Mouse (Mus musculus) heart, adult 2 months (tissue): ENCODE data around the gene Gpr146. TPM values are rescaled to one million over a fixed set of nuclear protein-coding genes. Genes with fewer than 3 reads are reported as not detected.

Experiments used
- DNase-seq, 2 experiments: peaks; one replicate each; pipeline ENCODE4 v3.0.0; 2021
- H3K27ac ChIP-seq: fragments of 200-600 bp; 2 replicates; pipeline ENCODE4 v1.8.1; 2022
- H3K27me3 ChIP-seq: fragments of 200-500 bp; 2 replicates; pipeline ENCODE4 v1.6.1; 2012; ENCODE audit warnings: mild to moderate bottlenecking, low read length, inconsistent platforms, mixed read lengths; ENCODE audit not compliant: control insufficient read depth, insufficient read depth
- H3K36me3 ChIP-seq: fragments of 200-500 bp; 2 replicates; pipeline ENCODE4 v1.6.1; 2012; ENCODE audit warnings: low read length, inconsistent platforms; ENCODE audit not compliant: control insufficient read depth, insufficient read depth
- H3K4me1 ChIP-seq: fragments of 200-500 bp; 2 replicates; pipeline ENCODE4 v1.6.1; 2011; ENCODE audit warnings: low read length; ENCODE audit not compliant: control insufficient read depth, insufficient read depth
- H3K4me3 ChIP-seq: fragments of 200-600 bp; 2 replicates; pipeline ENCODE4 v1.8.1; 2022
- H3K79me2 ChIP-seq: fragments of 200-500 bp; replicated peaks from 2 replicates; pipeline ENCODE4 v1.6.1; 2012; ENCODE audit warnings: mild to moderate bottlenecking, inconsistent platforms, low read length, moderate library complexity, mixed read lengths; ENCODE audit not compliant: control insufficient read depth, insufficient read depth
- H3K9ac ChIP-seq: fragments of 200-500 bp; 2 replicates; pipeline ENCODE4 v1.6.1; 2012; ENCODE audit warnings: low read depth, mild to moderate bottlenecking, control low read depth, inconsistent platforms, low read length, mixed read lengths
- CTCF ChIP-seq: fragments of 200-600 bp; IDR thresholded peaks from 2 replicates; pipeline ENCODE4 v1.8.1; 2022; ENCODE audit warnings: antibody characterized with exemption, mild to moderate bottlenecking, moderate library complexity
- EP300 ChIP-seq: fragments of 200-500 bp; IDR thresholded peaks from 2 replicates; pipeline ENCODE4 v1.6.1; 2011; ENCODE audit warnings: low read depth, low read length, control low read depth; ENCODE audit not compliant: insufficient read depth
- POLR2A ChIP-seq: fragments of 200-500 bp; IDR thresholded peaks from 2 replicates; pipeline ENCODE4 v1.6.1; 2011; ENCODE audit warnings: mild to moderate bottlenecking, low read depth, low read length, control low read depth; ENCODE audit not compliant: insufficient read depth
- WGBS: fragments of 180-500 bp; shearing (Covaris S2); methylation state at CpG from one replicate; pipeline ENCODE4 v1.1.7; 2018; 5-methylcytosine and 5-hydroxymethylcytosine counted together
- intact Hi-C: fragments of 180-260 bp; cut with DNase I; formaldehyde crosslinking; loops from one replicate; pipeline ENCODE4 v1.15.1; 2025
- polyA plus RNA-seq: library from polyadenylated mRNA; depleted of rRNA; stranded (reverse); fragments of >200 nt; gene quantifications from 2 replicates; pipeline ENCODE4 v1.2.3, GENCODE M21; 2012
- total RNA-seq, 2 experiments: library from RNA; stranded (reverse); gene quantifications; 2 replicates each; pipeline ENCODE4 v1.2.3; 2021

The Gpr146 gene
- total and polyA plus RNA-seq, 3 experiments: 42.9 to 62.4 (median 56.6) TPM

DNA sequence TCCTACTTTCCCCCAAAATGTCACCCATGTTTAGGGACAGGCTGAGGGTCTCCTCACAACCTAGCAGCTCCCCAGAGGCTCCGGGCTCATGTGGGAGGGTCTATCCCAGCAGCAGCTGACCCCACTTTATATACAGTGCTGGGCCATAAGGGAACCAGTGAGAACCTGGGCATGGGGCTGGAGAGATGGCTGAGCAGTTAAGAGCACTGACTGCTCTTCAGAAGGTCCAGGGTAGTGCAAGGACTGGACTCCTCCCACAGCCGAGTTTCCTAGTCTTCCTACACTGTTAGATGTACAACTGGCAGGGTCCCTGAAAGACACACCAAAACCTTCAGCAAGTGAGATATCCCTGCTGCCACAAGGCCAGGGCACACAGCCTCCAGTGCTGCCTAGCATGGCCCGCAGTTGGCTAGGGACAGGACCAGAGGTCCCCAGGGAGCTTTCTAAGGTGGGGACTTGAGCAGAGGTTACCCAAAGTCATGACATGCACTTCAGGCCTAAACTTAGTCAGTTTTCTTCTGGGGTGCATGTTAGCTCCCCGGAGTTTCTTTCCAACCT, 19.9 kb downstream of the Gpr146 start:
- intact Hi-C loops: no loop called here
- Histone ChIP-seq H3K36me3 (no peaks in the 10 kb centered on the region), H3K27ac (peak overlapping the region; percentile 40), H3K27me3 (no peaks in the 10 kb centered on the region), H3K4me1 (peaks cover 22% of the 10 kb centered on the region), H3K9ac (0 out of 2 replicates have a peak overlapping the region, but pooled peaks have one; percentile 23), H3K79me2 (peaks cover 3% of the 10 kb centered on the region), H3K4me3 (no peak overlapping the region)
- DNase-seq: no peak
- TF ChIP-seq POLR2A: no peak
- TF ChIP-seq CTCF: no peak
- no peak for TF ChIP-seq EP300
- 60% methylated on average over 4 of the region's 4 CpGs for WGBS

DNA sequence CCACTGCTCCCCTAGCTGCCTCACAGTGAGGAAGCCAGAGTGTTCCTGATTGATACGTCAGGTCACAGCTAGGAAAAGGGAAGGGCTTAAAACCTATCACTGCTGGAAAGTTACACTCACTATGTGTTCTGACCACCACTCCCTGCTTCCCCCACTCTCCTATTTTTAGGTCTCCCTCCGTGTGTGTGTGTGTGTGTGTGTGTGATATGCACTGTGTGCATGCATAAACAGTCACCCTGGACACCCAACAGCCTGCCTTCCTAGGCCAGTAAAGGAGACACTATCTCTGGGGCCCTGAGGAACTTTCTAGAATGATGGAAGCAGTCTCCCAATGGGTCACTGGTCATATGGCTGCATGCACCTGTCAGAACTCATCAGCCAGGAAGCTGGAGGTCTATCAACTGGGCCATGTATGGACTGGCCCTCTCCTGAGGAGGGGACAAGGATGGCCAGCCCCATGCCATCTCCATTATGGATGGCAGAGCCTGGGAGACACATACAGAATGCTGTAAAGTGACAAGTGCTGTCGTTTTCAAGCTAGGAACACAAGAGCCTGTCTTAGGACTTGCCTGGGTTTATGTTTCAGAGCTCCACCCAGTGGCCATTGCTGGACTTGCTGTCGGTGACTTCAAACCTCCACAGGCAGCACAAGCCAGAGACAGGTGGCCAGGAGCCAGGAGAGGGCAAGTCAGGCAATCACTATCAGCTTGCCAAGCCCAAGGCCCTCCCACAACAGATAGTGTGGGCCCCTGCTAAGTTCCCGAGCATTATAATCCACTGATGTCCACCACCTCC, 20.7 kb downstream of the Gpr146 start:
- WGBS: 8% methylated on average over 5 of the region's 5 CpGs
- TF ChIP-seq EP300: peak; percentile 99
- TF ChIP-seq CTCF: peak; percentile 96
- TF ChIP-seq POLR2A: 0 out of 2 replicates have a peak, but pooled peaks have one; percentile 38

DNA sequence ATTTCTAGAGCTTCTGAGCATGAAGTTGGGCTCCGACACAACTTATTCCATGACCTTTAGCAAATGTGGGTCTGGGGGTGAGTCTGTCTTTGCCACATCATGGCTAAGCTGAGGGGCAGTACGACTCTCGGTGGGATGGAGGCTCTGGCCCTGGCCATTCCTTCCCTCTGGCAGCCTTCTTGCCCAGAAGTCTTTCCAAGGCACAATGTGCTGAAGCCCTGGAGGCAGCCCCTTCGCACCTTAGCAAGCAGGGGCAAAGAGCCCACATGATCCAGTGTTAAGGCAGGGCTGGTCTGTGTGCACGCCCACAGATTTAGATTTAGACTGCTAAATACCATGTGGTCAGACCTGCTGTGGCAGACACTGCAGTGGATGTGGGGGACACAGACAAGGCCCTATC, 21.3 kb downstream of the Gpr146 start:
- Histone ChIP-seq H3K9ac (peak overlapping the region; percentile 20; the same call in 1 of the 2 replicates), H3K27ac (peak overlapping the region; percentile 36), H3K36me3 (no peaks in the 10 kb centered on the region), H3K79me2 (peaks cover 1% of the 10 kb centered on the region; the same call in 1 of the 2 replicates), H3K27me3 (no peaks in the 10 kb centered on the region), H3K4me3 (no peak overlapping the region), H3K4me1 (peaks cover 17% of the 10 kb centered on the region)
- TF ChIP-seq CTCF: no peak
- TF ChIP-seq EP300: no peak
- no peak for TF ChIP-seq POLR2A
- WGBS: 66% methylated on average over 5 of the region's 5 CpGs
- intact Hi-C loops: loop anchor here (1.0 kb wide), 1 partner anchor 34 kb away; no protein-coding TSS in a partner anchor
- DNase-seq: no peak

More for the DNA sequence above, 20.7 kb downstream of the Gpr146 start:
- H3K9ac ChIP-seq: peak overlapping the region; percentile 23; the same call in 1 of the 2 replicates
- no peaks in the 10 kb centered on the region; the same call in 1 of the 2 replicates for H3K79me2 ChIP-seq
- no peak overlapping the region for H3K4me3 ChIP-seq
- H3K4me1 ChIP-seq: peaks cover 17% of the 10 kb centered on the region
- peak overlapping the region; percentile 40 for H3K27ac ChIP-seq
- H3K27me3 ChIP-seq: no peaks in the 10 kb centered on the region
- DNase-seq: peak; percentile 94
- H3K36me3 ChIP-seq: no peaks in the 10 kb centered on the region
- intact Hi-C loops: loop anchor here (1.0 kb wide), 1 partner anchor 34 kb away; no protein-coding TSS in a partner anchor

DNA sequence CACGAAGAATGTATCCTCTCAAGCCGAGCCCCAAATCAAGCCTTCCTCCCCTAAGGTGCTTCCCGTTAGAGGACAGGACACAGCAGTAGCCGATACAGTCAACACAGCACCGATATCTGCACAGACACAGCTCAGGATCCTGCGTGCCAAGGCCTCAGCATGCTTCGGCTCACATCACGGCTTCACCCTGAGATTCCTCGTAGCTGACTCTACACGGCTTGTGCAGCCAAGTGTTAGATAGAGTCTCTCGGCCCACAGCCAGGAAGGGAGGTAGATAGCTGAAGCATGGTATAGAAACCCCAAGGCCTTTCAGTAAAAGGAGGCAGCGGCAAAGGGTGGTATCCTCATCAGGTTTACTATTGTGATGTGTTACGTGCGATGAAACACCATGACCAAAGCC, 22.5 kb downstream of the Gpr146 start:
- peaks cover 22% of the 10 kb centered on the region for H3K4me1 ChIP-seq
- intact Hi-C loops: no loop called here
- no peak overlapping the region for H3K4me3 ChIP-seq
- H3K9ac ChIP-seq: no peak overlapping the region
- H3K27ac ChIP-seq: no peak overlapping the region
- peaks cover 2% of the 10 kb centered on the region; the same call in 1 of the 2 replicates for H3K79me2 ChIP-seq
- H3K36me3 ChIP-seq: no peaks in the 10 kb centered on the region
- TF ChIP-seq EP300 (no peak), CTCF (no peak), POLR2A (no peak)
- H3K27me3 ChIP-seq: no peaks in the 10 kb centered on the region
- DNase-seq: no peak
- 64% methylated on average over 14 of the region's 14 CpGs for WGBS

DNA sequence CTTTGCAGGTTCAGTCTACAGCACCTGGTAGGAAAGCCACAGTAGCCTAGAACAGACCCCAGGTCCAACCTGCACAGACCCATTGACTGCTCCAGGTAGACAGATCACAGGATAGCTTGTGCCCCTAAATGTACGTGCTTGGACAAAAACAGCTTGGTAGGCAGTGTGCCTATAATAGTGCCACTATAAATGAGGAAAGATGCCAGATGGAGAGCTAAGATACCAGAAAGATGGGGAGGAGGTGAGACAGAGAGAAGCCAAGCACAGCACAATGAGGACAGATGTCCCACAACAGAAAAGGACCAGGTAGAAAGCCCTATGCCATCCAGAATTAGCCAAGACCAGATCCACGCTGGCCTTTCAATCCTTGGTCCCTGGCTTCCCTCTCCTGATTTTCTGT, 24.6 kb downstream of the Gpr146 start:
- H3K9ac ChIP-seq: no peak overlapping the region
- TF ChIP-seq POLR2A: no peak
- TF ChIP-seq EP300: no peak
- TF ChIP-seq CTCF: no peak
- H3K27ac ChIP-seq: no peak overlapping the region
- H3K79me2 ChIP-seq: 0 out of 2 replicates have a peak, but pooled peaks cover 2% of the 10 kb centered on the region
- no peaks in the 10 kb centered on the region for H3K36me3 ChIP-seq
- intact Hi-C loops: no loop called here
- peaks cover 24% of the 10 kb centered on the region for H3K4me1 ChIP-seq
- 94% methylated on average over 2 of the region's 2 CpGs for WGBS
- H3K27me3 ChIP-seq: no peaks in the 10 kb centered on the region
- no peak for DNase-seq
- H3K4me3 ChIP-seq: no peak overlapping the region

DNA sequence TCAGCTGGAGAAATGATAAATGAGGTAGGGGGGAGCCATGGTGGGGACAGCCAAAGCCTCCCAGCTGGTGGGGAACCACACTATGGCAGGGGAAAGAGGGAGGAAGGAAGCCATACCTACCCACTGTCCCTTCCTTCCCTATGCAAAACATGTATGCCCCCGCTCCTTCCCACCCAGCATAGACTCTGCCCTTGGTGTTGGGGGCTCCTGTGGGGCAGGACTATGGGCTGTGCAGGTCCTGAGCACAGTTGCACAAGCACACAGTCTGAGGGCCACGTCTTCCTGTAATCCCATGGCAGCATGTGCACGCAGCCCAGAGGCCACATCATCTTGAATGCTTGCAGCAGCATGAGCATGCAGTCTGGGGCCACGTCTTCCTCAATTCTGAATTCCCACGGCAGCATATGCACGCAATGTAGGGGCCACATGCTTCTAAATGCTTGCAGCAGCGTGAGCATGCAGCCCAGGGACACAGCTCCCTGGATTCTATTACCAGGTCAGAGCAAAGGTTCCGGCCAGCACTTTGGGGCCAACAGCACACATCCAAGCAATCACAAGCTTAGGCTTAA, 26.3 kb downstream of the Gpr146 start:
- Histone ChIP-seq H3K79me2 (0 out of 2 replicates have a peak, but pooled peaks cover 2% of the 10 kb centered on the region), H3K9ac (no peak overlapping the region), H3K36me3 (peaks cover under 1% of the 10 kb centered on the region; the same call in 1 of the 2 replicates), H3K4me1 (peaks cover 22% of the 10 kb centered on the region), H3K4me3 (no peak overlapping the region), H3K27me3 (no peaks in the 10 kb centered on the region), H3K27ac (no peak overlapping the region)
- TF ChIP-seq CTCF (no peak), EP300 (no peak), POLR2A (no peak)
- 82% methylated on average over 8 of the region's 8 CpGs for WGBS
- intact Hi-C loops: no loop called here
- no peak for DNase-seq
